Mouse (Mus musculus) urinary bladder, adult 2 months (tissue): ENCODE measurements around the gene Esrrb. TPM values are rescaled to one million over a fixed set of nuclear protein-coding genes. Genes with fewer than 3 reads are reported as not detected.

Experiments
- DNase-seq: peaks from one replicate; pipeline ENCODE4 v3.0.0; 2022; ENCODE audit warnings: low spot score
- polyA plus RNA-seq: library from polyadenylated mRNA; depleted of rRNA; stranded (reverse); fragments of >200 nt; gene quantifications from 2 replicates; pipeline ENCODE4 v1.2.3, GENCODE M21; 2012

Gene Esrrb
- polyA plus RNA-seq, 1 experiment = 0.01 TPM

GRCm38 (mm10) chr12:86498765-86499164 is 137.8 kb downstream of the Esrrb start:
- DNase-seq = no peak

- DNase-seq = no peak
Measured at GRCm38 (mm10) chr12:86501728-86502127, 140.8 kb downstream of the Esrrb start.

DNA sequence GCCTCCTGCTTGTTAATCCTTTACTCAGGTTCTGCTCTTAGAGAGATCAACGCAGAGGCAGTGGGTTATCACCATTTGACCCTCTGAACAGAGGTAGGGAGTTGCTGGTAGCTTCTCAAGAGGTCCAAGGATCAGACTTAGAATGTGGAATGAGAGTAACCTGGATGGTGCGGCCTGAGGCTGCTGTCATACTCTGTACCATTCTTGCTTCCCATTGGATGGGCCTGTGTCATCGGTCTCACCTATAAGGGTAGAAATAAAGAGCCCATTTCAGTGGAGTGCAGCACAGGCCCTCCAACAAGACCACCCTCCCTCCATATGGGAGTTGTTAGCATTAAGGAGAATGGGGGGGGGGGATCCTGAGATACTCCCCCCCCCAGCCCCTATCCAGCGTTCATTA is 143.0 kb downstream of the Esrrb start:
- no peak for DNase-seq

DNA sequence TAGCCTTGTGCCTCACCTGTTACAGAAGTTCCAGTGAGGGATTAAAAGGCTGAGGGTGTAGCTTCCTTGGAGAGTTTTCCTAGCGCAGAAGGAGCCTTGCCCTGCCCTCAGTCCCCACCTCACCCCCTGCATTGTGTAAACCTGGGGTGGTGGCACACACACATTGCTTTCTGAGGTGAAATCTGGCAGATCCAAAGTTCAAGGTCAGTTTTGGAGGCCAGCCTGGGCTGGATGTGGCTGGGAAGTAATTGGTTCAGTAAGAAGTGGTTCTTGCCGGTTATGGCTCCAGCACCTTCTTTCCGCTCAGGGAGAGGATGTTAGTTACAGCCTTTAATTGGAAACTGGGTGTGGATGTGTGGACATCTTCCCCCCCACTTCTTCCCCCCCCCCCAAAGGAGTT is 143.4 kb downstream of the Esrrb start:
- DNase-seq = no peak

DNA sequence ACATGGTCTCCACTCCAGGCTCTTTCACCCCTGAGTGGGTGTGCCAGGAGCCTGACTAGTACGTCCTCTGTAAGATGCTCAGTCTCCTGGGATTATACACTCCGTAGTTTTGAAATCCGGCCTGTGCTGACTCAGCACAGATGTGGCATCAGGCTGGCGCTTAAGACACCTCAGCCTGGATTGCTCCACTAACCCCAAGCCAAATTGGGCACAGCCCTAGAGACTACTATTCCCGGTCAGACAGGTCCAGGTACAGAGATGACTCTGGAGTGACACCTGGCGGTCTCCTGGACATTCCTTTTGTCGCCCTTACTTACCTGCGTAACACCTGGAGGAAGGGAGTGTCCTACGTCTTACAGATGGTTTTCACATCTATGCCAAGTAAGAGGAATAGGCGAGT is 146.8 kb downstream of the Esrrb start:
- DNase-seq = no peak

- DNase-seq = no peak
Measured at GRCm38 (mm10) chr12:86508313-86508988, 147.5 kb downstream of the Esrrb start.

DNA sequence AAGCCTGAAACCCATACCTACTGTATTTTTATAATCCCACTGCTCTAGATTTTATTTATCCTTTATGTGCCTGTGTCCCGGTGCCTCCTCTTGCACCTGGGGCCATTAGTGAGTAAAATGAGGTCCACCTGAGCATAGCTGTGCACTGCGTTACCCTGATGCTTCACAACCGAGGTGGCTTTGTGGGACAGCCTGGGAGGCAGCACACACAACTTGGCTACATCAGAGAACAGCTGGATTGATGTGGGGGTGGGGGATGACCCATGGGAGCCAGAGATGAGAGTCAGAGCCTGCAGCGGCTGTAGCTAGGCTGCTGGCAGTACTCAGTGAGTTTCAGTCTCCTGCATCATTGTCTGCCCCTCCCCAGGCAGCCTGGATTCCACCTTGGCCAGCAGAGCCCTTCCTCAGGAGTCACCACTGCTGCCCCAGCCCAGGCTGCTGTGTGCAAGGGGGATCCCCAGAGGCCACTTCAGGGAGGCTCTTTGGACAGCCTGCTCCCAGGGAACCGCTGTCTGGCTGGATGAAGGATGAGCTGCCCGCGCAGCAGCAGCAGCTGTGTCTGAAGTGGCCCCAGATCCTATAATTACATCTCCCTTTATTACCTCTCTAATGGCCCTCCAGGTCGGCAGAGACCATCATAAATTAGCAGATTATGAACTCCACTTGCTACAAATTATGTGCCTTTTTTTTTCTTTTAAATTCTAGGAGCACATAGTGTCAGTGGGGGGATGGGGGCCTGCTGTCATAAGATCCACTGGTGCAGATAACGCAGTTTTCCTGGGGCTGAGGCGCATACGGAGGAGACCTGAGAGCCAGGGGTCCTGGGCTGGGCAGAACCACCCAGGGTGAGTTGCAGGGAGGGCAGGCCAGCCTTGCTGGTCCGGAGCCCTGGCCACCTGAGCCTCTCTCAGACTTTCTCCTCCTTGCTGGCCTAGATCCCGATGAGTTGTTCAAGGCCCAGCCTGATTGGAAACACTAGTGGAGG is 148.7 kb downstream of the Esrrb start:
- no peak for DNase-seq

GRCm38 (mm10) chr12:86512335-86512734 is 151.4 kb downstream of the Esrrb start:
- DNase-seq = no peak

DNA sequence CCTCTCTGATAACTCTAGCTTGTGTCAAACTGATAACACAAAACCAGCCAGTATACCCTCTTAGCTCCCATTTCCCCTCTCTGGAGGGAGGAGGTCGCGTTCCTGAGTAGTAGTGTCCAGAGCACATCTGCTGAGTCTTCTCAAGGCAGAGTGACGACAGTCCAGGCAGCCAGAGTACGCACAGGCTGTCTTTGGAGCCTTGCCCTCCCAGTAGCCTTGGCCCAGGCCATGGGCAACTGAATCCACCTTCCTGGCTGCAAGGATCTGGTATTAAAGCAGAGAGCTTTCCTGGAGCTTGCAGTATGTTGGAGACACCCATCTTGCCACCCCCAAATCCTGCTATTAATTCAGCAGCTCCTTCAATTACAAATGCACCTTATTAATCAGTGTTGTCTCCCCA is 152.7 kb downstream of the Esrrb start:
- no peak for DNase-seq

DNA sequence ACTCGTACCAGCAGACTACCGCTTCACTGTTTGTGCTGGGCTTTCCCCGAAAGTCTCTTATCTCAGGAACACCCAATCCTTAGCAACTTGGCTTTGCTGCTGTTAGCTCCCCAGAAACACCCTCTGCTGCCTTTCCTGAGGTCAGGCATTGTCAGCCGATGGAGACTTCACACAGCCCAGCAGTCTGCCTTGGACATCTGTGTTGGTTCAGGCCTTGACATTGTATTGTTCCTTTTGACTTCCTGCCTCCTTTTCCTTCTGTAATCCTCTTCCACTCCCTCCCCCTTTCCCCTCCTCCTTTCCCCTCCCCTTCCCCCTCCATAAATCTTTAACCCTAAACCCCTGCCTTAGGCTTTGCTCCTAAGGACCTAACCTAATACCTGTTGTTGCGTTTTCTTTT is 155.7 kb downstream of the Esrrb start:
- no peak for DNase-seq

- DNase-seq = no peak
Measured at GRCm38 (mm10) chr12:86517721-86518120, 156.8 kb downstream of the Esrrb start.

DNA sequence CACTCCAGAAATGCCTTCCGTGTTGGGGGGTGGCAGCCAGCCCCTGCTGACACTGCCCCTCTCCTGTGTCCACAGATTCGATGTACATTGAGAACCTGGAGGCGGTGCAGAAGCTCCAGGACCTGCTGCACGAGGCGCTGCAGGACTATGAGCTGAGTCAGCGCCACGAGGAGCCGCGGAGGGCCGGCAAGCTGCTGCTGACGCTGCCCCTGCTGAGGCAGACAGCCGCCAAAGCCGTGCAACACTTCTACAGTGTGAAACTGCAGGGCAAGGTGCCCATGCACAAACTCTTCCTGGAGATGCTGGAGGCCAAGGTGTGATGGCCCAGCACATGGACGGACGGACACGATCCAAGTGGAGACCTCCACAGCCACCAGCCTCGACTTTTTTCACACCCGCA is 157.8 kb downstream of the Esrrb start:
- DNase-seq = no peak

GRCm38 (mm10) chr12:86534283-86534682 is 173.4 kb downstream of the Esrrb start:
- no peak for DNase-seq

DNA sequence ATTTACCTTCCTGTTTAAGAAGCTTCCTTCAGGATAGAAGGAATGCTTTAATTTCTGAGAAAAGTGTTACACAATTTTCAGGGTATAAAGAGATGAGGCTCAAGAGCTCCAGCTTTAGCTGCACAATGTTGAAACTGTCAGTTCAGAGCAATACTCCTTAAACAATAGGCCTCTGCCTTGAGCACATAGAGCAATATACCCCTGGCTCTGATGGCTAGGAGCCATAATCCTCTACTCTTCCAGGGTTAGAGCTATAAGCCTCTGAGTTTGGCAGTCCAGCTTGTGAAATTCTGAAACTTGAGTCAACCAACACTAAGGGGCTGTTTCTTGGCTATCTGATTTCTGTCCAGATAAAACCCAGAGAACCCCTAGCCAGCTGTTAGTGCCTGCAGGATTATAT is 176.9 kb downstream of the Esrrb start:
- no peak for DNase-seq

- no peak for DNase-seq
Measured at GRCm38 (mm10) chr12:86538711-86539110, 177.8 kb downstream of the Esrrb start.

DNA sequence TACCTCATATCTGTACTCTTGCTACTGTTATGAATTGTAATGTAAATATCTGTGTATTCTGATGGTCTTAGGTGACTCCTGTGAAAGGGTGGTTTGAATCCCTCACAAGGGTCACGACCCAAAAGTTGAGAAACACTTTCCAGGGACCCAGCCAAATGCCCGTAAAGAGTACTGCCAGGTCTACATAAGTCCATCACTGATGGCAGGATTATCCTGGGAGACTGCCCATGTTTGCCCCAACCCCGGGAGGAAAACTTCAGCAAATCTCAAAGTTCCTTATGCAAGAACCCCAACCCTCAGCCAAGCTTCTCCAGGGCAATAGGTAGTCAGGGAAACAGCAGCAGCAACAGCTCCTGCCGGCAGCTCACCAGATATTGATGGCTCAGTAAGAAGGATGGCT is 178.6 kb downstream of the Esrrb start:
- DNase-seq = no peak

GRCm38 (mm10) chr12:86547808-86548207 is 186.9 kb downstream of the Esrrb start:
- DNase-seq = no peak

GRCm38 (mm10) chr12:86553037-86553436 is 192.1 kb downstream of the Esrrb start:
- DNase-seq = no peak

DNA sequence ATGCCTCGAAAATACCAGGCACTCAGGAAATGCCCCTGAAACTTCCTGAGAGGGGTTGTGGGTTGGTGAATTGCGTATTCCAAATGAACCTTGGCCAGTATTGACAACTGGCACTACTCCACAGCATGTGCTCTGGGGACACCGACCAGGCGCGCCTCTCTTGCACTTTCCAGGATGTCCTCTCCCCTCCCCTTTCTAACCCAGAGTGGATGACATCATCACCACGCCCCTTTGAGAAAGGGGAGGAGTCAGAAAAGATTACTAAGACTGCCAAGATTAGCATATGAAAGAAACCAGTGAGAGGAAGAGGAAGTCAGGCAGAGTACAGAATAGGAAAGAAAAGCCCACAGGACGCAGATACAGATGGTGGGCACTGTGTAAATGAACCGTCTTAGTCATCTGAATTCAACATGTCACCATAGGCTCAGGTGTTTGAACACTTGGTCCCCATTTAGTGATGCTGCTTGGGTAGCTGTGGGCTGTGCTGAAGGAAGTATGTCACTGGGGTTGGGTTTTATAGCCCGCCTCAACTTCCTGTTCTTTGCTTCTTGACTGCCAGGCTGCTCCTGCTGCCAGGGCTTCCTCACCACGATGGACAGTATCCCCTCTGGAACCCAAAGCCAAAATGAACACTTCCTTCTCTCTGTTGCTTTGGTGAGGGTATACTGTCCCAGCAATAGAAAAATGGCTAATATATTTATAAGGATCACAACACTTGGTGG is 196.0 kb downstream of the Esrrb start:
- no peak for DNase-seq

GRCm38 (mm10) chr12:86558889-86559288 is 198.0 kb downstream of the Esrrb start:
- no peak for DNase-seq

GRCm38 (mm10) chr12:86562705-86563104 is 201.8 kb downstream of the Esrrb start:
- no peak for DNase-seq

DNA sequence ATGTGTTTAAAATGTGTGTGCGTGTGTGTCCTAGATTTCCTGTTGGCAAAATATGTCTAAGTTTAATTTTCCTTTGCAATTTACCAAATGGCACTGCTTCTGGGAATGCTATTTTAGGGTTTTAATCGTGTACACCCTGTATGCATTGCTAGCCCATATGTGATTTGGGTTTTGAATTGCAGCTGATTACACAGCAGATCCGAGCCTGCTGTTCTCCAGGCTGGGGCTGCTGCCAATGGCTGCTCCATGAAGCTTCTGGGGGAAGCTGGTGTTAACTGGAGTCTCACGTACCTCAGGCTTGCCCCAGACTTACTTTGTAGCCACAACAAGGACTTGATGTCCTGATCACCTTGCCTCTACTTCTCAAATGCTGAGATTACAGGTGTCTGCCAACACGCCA is 205.1 kb downstream of the Esrrb start:
- DNase-seq = no peak
